Mouse (Mus musculus): ENCODE measurements around the gene 1700123O20Rik.

Gene 1700123O20Rik

GRCm38 (mm10) chr14:54727565-54727964 lies 41.5 kb downstream of the 1700123O20Rik start:
- DNase-seq, result no peak

DNA sequence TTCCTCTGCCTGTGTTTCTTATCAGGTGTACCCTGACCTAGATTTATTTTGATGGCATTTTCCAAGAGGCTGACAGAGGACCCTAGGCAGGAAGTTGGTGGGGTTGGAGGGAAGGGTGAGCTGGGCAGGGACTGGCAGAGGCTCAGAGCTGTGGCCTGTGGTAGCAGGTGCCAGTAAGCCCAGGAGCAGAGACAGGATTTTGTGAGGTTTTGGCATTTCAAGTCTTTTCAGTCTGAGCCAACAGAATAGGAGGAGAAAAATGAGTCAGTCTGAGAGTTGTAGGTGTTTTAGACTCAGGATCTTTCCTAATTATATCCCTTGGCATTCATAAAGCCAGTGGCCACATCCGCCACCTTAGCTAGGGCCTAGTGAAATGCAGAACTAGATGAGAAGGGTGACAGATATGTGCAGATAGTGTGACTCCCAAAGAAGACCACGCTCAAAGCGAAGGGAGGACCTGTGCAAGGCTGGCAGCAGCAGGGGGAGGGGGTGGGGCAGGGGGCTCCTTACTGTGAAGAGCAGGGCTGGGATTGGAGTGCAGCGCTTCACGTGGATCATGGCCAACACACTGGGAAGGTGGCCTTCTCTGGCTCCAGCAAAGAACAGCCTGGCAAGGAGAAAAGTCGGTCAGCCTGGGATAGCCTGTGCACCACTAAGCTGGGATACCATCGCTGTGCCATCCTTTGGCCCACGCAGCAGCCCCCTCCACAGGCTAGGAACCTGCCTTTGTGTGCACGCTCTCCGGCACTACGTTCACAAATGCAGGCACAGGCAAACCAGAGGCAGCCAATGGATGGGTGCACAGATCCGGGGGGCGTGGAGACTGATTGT lies 43.0 kb downstream of the 1700123O20Rik start:
- DNase-seq, result no peak

- DNase-seq, result no peak
Measured at GRCm38 (mm10) chr14:54730305-54730704, 44.3 kb downstream of the 1700123O20Rik start.

DNA sequence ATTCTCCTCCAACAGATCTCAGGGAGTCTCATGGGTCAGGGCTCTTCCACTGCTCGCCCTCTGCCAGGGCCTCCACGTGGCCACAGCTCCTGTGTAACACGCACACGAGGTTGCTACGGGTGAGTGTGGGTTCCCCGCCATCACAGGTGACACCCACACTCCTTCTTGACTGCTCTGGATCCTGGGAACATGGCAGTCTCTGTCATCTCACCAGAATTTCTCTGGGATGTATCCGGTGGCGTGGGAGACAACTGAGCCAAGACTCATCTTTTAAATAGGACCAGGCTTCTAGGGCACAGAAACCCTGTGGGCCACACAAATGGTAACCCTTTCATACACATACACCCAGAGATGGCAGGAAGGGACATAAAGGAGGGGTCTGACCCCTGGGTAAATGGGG lies 46.2 kb downstream of the 1700123O20Rik start:
- DNase-seq, result no peak

DNA sequence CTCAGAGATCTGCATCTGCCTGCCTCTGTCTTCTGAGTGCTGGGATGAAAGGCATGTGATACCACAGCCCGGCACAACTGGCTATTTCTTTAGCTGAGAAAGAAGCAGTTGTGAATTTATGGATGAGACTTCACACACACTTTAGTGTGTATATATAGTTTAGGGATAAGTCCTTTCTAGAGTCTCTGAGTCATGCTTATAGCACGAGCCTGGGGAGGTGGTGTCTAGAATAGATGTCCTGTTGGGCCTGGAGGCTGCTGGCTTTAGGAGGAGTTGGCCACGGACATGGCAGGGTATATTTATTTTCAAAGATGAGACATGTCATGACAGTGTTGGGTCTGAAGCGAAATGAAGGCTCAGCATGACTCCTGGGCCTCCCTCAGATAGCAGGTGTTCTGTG lies 48.0 kb downstream of the 1700123O20Rik start:
- DNase-seq, result no peak

DNA sequence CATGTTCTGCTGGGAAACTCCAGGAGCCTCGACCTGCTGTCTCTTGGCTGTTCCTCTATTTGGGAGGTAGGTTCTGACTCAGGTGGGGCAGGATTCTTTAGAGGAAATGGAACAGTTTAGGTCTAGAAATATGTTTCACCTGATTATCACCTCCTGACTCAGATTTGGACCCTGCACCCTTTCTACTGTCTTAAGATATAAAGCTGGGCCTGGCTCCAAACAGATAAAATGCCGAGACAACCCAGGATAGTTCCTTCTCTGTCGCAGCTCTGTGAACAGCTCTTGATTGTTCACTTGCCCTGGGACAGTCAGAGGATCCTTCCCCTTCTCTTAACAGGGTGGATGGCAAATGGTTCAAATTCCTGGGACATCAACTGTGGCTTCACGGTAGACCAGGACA lies 49.2 kb downstream of the 1700123O20Rik start:
- DNase-seq, result no peak

GRCm38 (mm10) chr14:54736555-54737552 lies 50.8 kb downstream of the 1700123O20Rik start:
- DNase-seq, result no peak

GRCm38 (mm10) chr14:54737634-54738033 lies 51.6 kb downstream of the 1700123O20Rik start:
- no peak for DNase-seq
